Mouse (Mus musculus): ENCODE data around the gene Itgb2l.

DNA sequence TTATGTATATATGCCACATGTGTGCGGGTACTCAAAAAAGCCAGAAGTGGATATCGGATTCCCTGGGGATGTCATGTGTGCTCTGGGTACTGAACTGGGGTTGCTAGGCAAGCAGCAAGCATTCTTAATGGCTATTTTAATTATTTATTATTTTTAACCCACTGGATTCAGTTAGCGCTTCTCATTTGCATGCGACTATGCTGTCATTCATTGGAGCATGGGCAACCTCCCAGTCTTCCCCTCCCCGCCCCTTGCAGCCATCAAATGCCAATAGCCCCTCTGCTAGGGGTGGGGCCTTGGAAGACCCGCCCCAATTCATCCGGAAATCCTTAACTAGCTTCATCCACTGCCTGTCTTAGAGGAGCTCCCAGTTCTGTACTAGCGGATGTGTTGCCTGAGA, 2.5 kb downstream of the Itgb2l start:
- no peak for TF ChIP-seq GATA1 (IDR thresholded peaks at IDR 0.05; ENCODE audit: low read length)
- TF ChIP-seq TAL1 (IDR thresholded peaks at IDR 0.05; ENCODE audit: low read length): no peak

Measured in erythroblast, embryonic 14.5 days (primary cell).